Mouse (Mus musculus) adipocyte (in vitro differentiated cells): ENCODE measurements around the gene Vps53.

ENCODE experiments used
- DNase-seq: peaks from one replicate; pipeline ENCODE4 v3.0.0-alpha.2; 2016; ENCODE audit warnings: low spot score

Gene Vps53

DNA sequence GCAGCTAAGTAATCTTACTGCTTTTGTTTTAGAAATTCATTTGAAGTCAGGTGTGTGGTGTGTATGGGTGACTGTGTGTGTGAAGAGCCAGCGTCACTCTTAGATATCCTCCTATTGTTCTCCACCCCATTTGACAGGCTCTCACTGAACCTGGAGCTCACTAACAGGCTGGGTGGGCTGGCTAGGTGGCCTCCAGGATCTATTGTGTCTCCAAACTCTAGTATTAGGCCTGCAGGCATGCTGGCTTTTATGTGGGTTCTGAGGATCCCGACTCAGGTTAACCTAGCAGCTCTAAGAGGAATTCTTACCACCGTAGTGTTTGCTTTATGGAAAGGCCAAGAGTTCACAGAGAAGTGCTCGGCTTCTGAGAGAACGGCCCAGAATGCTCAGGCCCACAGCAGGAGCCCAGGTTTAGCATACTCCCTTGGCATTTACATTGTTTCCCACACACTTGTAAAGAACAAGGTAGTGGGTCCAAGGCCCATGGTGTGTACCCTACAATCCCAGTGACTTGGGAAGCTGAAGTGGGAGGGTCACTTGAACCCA lies 128.4 kb downstream of the Vps53 start:
- DNase-seq, result no peak

- DNase-seq, result no peak
Measured at GRCm38 (mm10) chr11:76050509-76050908, 128.9 kb downstream of the Vps53 start.

DNA sequence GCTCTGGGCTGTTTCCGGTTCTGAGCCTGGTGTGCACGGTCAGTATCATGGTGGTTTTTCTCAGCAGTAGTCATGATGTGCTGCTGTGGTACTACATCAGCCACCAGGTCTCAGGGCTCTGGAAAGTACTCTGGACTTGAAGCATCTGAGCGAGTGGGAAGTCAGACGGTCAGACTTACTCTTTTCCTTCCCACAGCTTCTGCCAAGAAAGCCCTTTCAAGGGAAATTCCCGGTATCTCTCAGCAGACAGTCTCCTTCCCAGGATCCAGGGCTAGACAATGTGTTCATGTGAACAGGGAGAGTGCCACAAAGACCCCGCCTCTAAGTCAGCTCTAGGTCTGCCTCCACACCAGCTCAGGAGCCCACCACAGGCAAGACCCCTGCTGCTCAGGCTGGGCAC lies 134.1 kb downstream of the Vps53 start:
- no peak for DNase-seq

- no peak for DNase-seq
Measured at GRCm38 (mm10) chr11:76044468-76044867, 135.0 kb downstream of the Vps53 start.

GRCm38 (mm10) chr11:76042882-76043281 lies 136.6 kb downstream of the Vps53 start:
- no peak for DNase-seq

DNA sequence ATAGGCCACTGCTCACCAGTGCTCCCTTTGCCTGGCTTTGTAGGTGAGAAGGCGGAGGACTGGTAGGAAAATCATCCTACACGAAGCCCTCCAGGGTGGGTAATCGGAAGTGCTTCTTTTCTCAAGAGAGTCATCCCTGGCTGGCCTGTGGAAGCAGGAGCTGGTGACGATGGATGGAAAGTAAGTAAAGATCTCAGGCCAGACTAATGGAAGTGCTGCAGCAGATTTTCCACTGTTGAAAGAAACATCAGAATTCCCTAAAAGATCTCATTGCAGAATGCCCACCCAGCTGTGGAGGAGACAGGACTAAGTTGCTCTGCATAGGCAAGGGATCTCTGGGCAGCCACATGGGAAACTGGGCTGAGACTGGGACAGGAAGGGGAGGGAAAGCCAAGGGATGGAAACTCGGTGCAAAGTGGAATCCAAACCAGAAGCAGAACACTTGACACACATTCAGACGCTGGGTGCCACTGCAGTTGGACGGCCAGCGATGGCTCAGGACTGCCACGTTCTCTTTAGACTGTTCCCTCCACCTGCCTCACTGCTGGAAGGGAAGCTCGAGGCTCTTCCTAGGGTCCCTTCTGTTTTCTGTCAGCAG lies 137.3 kb downstream of the Vps53 start:
- DNase-seq, result no peak

DNA sequence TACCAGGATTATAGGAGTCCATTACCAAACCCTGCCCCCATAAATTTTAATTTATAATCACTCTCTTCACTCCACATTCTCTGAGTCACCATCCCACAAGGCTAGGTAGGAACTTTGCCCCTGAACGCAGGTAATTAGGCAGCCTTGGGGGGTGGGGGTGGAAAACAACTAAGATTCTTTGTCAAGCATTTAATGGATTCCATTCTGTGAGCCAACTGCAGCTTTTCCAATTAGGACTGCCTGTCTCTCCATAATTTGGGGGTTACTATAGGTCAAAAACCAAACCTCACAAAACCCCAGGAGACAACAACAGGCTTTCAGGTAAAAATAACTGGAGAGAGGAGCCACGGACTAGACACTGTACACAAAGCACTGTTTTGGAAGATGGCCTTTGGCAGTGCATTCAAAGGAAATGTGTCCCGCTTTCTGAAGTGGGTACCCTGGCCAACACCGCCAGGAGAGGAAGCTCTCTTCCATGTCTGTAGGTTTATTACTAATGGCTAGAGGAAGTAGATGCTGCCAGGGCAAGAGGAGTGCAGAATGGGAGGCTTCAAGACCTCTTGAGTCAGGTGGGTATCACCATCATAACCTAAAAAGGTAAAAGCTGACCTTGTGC lies 138.6 kb downstream of the Vps53 start:
- DNase-seq, result no peak

- DNase-seq, result no peak
Measured at GRCm38 (mm10) chr11:76040106-76040505, 139.3 kb downstream of the Vps53 start.

GRCm38 (mm10) chr11:76039271-76040053 lies 140.0 kb downstream of the Vps53 start:
- no peak for DNase-seq

GRCm38 (mm10) chr11:76037581-76038294 lies 141.7 kb downstream of the Vps53 start:
- DNase-seq, result no peak

GRCm38 (mm10) chr11:76035182-76035581 lies 144.3 kb downstream of the Vps53 start:
- DNase-seq, result no peak

- no peak for DNase-seq
Measured at GRCm38 (mm10) chr11:76033836-76034235, 145.6 kb downstream of the Vps53 start.

DNA sequence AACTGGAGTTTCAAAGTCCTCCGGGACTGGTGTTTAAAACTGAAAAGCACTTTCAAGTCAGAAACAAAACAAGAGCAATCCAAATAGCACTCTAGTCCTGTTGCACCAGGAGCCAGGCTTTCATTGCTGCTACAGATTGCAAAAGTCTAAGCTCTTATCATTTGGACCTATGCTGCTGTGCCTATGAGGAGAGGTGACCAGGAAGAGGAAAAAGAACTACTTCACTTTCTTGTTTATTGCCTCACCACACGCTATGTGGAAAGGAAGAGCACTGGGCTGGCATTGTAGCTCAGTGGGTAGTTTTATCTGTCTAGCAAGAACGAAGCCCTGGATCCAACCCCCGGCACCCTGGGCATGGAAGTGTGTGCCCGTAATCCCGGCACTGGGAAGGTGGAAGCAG lies 146.1 kb downstream of the Vps53 start:
- no peak for DNase-seq

GRCm38 (mm10) chr11:76028072-76028465 lies 151.4 kb downstream of the Vps53 start:
- DNase-seq, result no peak

DNA sequence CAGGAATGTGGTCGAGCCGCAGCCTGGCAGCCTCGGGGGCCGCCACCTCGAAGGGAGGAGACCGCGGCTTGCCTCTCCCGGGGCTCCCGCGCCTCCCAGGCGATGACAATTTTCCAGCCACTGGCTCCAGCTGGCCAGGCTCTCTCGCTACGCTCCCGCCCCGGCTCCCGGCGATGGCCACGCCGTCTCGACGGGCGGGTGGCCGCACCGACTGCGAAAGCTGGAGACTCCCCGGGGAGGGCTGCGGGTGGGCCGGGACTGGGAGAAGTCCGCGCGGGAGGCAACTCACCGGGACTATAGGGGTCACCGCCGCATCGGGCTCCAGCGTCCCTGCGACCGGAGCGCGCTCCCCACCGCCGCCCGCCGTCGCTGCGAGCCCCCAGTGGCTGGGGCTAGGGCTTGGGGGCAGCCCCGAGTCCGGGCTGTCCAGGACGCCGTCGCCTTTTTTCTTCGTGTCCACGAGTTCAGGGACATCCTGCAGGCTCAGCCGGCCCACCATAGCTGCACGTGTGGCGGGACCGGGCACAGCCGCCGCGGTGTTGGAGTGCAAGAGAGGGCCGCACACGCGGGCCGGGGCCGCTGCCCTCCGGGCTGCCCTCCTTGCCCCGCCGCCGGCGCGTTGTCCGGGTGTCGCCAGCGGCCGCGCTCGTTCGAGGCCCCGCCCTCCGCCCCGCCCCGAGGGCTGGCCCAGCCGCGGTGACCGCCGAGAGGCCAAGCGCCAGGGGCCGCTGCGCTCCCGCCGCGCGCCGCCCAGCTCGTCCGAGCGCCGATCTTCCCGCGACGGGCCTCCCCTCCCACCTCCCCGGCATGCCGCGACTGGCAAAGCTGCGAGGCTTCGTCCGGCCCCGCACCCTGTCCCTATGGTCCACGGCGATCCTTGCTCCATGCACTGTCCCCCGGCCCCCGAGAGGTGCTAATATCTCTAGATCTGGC lies 152.0 kb downstream of the Vps53 start, which contains the start of gene Rflnb:
TSS of gene Rflnb (minus strand) at position 644 of the 933 bp plus-strand sequence.
- DNase-seq, result peak; percentile 55

DNA sequence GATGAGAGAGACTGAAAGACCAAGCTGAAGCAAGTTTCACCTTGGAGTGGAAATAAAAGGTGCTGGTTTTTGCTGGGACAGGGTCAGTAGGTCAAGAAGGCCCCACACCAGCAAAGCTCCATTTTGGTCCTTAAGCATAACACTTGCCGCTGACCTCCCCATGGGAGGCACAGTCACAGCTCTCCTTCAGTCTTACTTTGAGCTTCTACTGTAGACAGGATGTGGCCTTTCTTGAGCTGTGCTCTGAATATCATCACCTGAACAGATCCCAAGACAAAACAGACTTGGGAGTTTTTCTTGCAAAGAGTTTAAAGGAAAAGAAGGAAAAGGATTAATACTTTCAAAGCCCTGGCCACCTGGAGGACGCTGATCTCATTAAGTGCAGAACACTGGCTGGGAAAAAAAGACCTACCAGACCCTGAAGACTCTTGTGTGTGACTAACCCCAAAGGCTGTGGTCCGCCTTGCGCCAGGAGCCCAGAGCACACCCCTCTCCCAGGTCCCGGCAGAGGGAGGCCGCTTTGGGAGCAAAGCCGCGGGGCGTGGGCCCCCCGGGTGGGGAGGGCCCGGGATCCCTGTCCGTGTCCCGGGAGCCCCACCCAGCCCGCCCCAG lies 152.8 kb downstream of the Vps53 start:
- no peak for DNase-seq

DNA sequence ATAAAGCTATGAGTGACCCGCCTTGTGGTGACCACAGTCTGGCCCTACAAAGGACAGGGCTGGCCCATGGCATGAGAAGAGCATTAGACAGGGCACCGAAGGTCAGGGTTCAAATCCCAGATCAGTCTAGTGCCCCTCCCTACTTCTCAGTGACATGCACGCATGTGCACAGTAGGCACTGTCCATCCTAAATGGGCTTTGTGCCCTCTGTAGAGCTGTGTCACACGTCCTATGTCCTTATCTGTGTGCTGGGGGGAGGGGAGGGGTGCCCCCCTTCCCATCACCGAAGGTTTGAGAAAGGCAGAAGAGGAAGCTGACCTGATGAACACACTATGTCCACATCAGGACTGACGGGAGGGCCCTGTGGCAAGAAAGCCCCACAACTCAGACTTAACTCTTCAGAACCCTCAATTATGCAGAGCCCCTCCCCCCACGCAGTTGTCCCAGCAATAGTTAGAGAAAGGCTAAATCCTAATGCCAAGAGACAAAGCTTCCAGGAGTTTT lies 154.3 kb downstream of the Vps53 start:
- no peak for DNase-seq

- peak; percentile 22 for DNase-seq
Measured at GRCm38 (mm10) chr11:76020916-76021315, 158.5 kb downstream of the Vps53 start.

DNA sequence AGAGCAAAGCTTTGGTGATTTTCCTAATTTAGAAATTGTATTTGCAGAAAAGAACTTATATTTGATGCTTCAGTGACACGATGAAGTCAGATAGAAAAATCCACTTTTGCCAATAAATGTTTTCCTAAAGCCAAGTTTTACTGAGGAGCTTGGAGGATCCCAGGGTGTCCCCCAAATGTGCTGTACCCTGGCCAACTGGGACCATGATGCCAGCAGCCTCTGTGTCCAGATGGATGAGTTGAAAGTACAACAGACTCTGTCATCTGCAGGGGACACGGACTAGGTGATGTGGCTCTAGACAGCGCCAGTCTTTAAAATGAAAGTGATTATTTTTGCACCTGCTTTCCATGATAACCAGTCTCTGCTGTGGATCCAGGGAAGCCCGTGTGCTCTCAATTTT lies 159.6 kb downstream of the Vps53 start:
- no peak for DNase-seq

- DNase-seq, result no peak
Measured at GRCm38 (mm10) chr11:76015814-76016213, 163.6 kb downstream of the Vps53 start.

- no peak for DNase-seq
Measured at GRCm38 (mm10) chr11:76015251-76015650, 164.2 kb downstream of the Vps53 start.
